Mouse (Mus musculus) embryonic fibroblast, embryonic 13.5 days (primary cell): ENCODE measurements around the gene Lsamp. TPM values are rescaled to one million over a fixed set of nuclear protein-coding genes. Genes with fewer than 3 reads are reported as not detected.

ENCODE experiments used
- H3K27ac ChIP-seq: 2 replicates; pipeline ENCODE4 v1.5.1; 2012; ENCODE audit warnings: low read length, control low read depth, inconsistent platforms; ENCODE audit not compliant: insufficient read depth
- H3K4me1 ChIP-seq: 2 replicates; pipeline ENCODE4 v1.6.1; 2011; ENCODE audit warnings: low read length; ENCODE audit not compliant: control insufficient read depth, insufficient read depth
- H3K4me3 ChIP-seq: 2 replicates; pipeline ENCODE4 v1.5.1; 2011; ENCODE audit warnings: mild to moderate bottlenecking, control low read depth, low read length; ENCODE audit not compliant: insufficient read depth
- CTCF ChIP-seq: IDR thresholded peaks from 2 replicates; pipeline ENCODE4 v1.5.1; 2011; ENCODE audit warnings: mild to moderate bottlenecking, control low read depth, low read length, moderate library complexity, borderline replicate concordance; ENCODE audit not compliant: insufficient read depth
- POLR2A ChIP-seq: IDR thresholded peaks from 2 replicates; pipeline ENCODE4 v1.6.1; 2011; ENCODE audit warnings: low read depth, mild to moderate bottlenecking, control low read depth, low read length, moderate library complexity
- polyA plus RNA-seq: library from polyadenylated mRNA; stranded (reverse); fragments of >200 nt; gene quantifications from 2 replicates; pipeline ENCODE4 v1.2.4, GENCODE M21; 2011; ENCODE audit warnings: low read depth; ENCODE audit not compliant: missing spikeins, insufficient read length

Gene Lsamp
- polyA plus RNA-seq, 1 experiment = 0.40 TPM

- no peak overlapping the region for H3K4me3 ChIP-seq
- no peaks in the 10 kb centered on the region for H3K4me1 ChIP-seq
- no peak for TF ChIP-seq CTCF
- no peak for TF ChIP-seq POLR2A
- H3K27ac ChIP-seq = no peak overlapping the region
Observed at GRCm38 (mm10) chr16:41235829-41236228, 1251.7 kb downstream of the Lsamp start.

GRCm38 (mm10) chr16:41242841-41243240, 1258.7 kb downstream of the Lsamp start:
- no peak overlapping the region for H3K27ac ChIP-seq
- TF ChIP-seq POLR2A (no peak), CTCF (no peak)
- no peaks in the 10 kb centered on the region for H3K4me1 ChIP-seq
- no peak overlapping the region for H3K4me3 ChIP-seq

- no peak overlapping the region for H3K4me3 ChIP-seq
- H3K27ac ChIP-seq = no peak overlapping the region
- no peak for TF ChIP-seq CTCF
- TF ChIP-seq POLR2A = no peak
- no peaks in the 10 kb centered on the region for H3K4me1 ChIP-seq
Observed at GRCm38 (mm10) chr16:41244711-41245110, 1260.5 kb downstream of the Lsamp start.

GRCm38 (mm10) chr16:41258145-41259035, 1274.2 kb downstream of the Lsamp start:
- no peak for TF ChIP-seq POLR2A
- no peak for TF ChIP-seq CTCF
- no peak overlapping the region for H3K27ac ChIP-seq

GRCm38 (mm10) chr16:41275999-41276671, 1292.0 kb downstream of the Lsamp start:
- no peak overlapping the region for H3K27ac ChIP-seq
- TF ChIP-seq POLR2A (no peak), CTCF (no peak)
- no peak overlapping the region for H3K4me3 ChIP-seq
- H3K4me1 ChIP-seq = no peaks in the 10 kb centered on the region

More at GRCm38 (mm10) chr16:41258145-41259035, 1274.2 kb downstream of the Lsamp start:
- H3K4me1 ChIP-seq = no peaks in the 10 kb centered on the region
- no peak overlapping the region for H3K4me3 ChIP-seq

GRCm38 (mm10) chr16:41317992-41318391, 1333.8 kb downstream of the Lsamp start:
- no peak for TF ChIP-seq CTCF
- no peak for TF ChIP-seq POLR2A
- no peak overlapping the region for H3K27ac ChIP-seq
- H3K4me1 ChIP-seq = no peaks in the 10 kb centered on the region
- no peak overlapping the region for H3K4me3 ChIP-seq

- TF ChIP-seq CTCF = no peak
- no peak for TF ChIP-seq POLR2A
- H3K4me3 ChIP-seq = no peak overlapping the region
Observed at GRCm38 (mm10) chr16:41343431-41343830, 1359.3 kb downstream of the Lsamp start.

GRCm38 (mm10) chr16:41365138-41365537, 1381.0 kb downstream of the Lsamp start:
- H3K4me1 ChIP-seq = no peaks in the 10 kb centered on the region
- H3K4me3 ChIP-seq = no peak overlapping the region
- H3K27ac ChIP-seq = no peak overlapping the region
- no peak for TF ChIP-seq POLR2A
- TF ChIP-seq CTCF = no peak

More at GRCm38 (mm10) chr16:41343431-41343830, 1359.3 kb downstream of the Lsamp start:
- Histone ChIP-seq H3K27ac (no peak overlapping the region), H3K4me1 (no peaks in the 10 kb centered on the region)

GRCm38 (mm10) chr16:41383702-41384101, 1399.5 kb downstream of the Lsamp start:
- no peaks in the 10 kb centered on the region for H3K4me1 ChIP-seq
- H3K4me3 ChIP-seq = no peak overlapping the region
- TF ChIP-seq CTCF = no peak
- no peak for TF ChIP-seq POLR2A
- no peak overlapping the region for H3K27ac ChIP-seq

- TF ChIP-seq CTCF = no peak
- Histone ChIP-seq H3K4me3 (no peak overlapping the region), H3K4me1 (no peaks in the 10 kb centered on the region), H3K27ac (no peak overlapping the region)
Observed at GRCm38 (mm10) chr16:41384288-41384687, 1400.1 kb downstream of the Lsamp start.
